Mouse (Mus musculus) adrenal gland, adult (tissue): ENCODE measurements around the gene Etv6.

Experiments used
- DNase-seq, 2 experiments: peaks; one replicate each; pipeline ENCODE4 v3.0.0; 2022 to 2023; ENCODE audit warnings: low spot score in 1 of 2; ENCODE audit not compliant: inconsistent age in 2 of 2

Etv6 gene

DNA sequence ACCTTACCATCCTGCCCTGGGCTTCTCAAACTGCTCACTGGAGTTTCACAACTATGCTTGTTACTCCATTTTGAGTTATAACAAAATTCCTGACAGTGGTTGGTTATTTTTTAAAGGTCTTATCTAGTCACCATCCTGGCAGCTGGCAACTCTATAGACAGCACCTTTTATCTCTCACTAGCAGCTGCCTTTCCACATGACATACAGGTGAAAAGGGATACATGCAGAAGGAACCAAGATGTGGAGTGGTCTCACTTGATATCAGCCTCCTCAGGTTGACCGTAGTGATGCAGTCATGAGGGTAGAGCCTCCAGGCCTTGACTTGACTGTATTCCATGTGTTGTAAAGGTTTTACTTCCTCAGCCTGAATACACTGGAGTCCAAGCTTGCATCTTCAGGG, 74.2 kb downstream of the Etv6 start:
- DNase-seq, result no peak

- peak in 1 of 2 experiments; percentile 47 for DNase-seq
These were observed 74.7 kb downstream of the Etv6 start for GRCm38 (mm10) chr6:134110206-134110605.

DNA sequence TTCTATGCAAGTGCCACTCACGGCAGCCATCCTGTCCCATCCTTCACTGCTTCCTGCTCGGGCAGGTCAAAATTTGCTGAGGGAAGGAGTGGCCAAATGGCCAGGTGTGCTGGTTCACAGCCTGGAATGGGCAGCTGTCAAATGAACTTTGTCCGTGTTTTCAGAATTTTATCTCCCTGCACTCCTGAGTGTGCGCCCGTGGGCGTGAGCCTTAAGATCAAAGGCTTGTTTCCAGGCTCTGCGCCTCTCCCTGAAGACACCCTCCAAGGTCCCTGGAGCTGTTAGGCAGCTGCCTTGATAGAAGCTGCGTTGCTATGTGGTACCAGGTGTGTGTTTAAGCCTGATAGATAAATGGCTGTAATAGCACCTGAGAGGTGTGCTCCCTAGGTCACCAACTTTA, 76.1 kb downstream of the Etv6 start:
- DNase-seq, result no peak

DNA sequence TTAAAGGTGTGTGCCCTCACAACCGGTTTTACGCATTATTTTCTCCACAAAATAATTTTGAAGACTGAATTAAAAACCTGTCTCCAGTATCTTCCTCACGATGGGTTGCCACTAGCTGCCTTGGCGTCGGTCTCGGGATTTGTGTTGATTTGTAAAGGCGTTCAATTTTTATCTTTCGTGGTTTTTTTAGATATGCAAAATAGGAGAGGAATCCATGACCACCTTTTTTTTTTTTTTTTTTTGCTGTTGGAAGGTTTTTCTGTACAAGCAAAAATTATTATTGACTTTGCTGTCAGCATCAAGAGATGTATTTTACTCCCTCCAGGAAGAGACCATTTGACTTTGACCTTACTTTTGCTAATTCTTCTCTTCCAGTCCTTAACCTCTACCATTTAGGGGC, 77.3 kb downstream of the Etv6 start:
- DNase-seq, result no peak

- no peak for DNase-seq
These were observed 77.7 kb downstream of the Etv6 start for GRCm38 (mm10) chr6:134113168-134113567.

- DNase-seq, result no peak
These were observed 79.9 kb downstream of the Etv6 start for GRCm38 (mm10) chr6:134115219-134115968.

- peak; percentile 64 to 87 for DNase-seq
These were observed 82.0 kb downstream of the Etv6 start for GRCm38 (mm10) chr6:134117380-134117938.

- no peak for DNase-seq
These were observed 83.0 kb downstream of the Etv6 start for GRCm38 (mm10) chr6:134118506-134118905.

GRCm38 (mm10) chr6:134119136-134119535, 83.6 kb downstream of the Etv6 start:
- DNase-seq, result no peak

- DNase-seq, result no peak
These were observed 84.7 kb downstream of the Etv6 start for GRCm38 (mm10) chr6:134120227-134120626.

DNA sequence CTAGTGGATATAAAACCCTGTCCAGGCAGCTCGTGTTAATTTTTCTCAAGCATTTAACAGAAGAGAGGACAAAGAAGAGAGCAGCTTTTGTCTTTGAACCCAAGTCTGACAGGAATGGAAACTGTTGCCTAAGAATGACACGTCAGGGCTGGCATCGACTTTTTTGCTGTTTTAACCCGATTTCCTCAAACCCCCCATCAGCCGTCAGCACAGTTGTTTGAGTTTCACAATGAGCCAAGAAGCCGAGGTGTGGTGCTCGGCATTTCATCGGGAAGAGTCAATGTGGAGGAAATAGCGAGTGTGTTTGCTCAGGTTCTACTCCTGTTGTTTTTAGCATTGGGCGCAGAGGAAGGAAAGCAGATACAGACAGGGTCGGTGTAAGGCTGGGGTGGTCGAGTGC, 85.2 kb downstream of the Etv6 start:
- peak in 1 of 2 experiments; percentile 61 for DNase-seq

DNA sequence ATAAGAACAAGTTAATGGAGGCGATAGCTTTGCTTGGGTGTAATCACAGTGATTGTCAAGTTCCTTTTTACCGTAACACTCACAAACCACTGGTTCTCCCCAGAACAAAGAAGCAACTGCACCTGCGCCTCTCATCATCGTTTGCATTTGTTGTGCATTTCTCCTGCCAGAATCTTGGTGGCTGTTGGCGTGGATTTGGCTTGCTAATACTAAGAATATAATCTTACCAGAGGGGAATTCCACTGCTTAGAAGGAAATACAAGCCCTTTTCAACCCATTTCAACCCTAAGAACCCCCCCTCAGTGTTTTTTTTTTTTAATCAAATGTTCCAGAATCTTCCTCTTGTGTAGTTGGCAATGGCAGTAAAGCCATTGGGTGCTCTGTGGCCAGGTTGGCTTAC, 87.4 kb downstream of the Etv6 start:
- no peak for DNase-seq

DNA sequence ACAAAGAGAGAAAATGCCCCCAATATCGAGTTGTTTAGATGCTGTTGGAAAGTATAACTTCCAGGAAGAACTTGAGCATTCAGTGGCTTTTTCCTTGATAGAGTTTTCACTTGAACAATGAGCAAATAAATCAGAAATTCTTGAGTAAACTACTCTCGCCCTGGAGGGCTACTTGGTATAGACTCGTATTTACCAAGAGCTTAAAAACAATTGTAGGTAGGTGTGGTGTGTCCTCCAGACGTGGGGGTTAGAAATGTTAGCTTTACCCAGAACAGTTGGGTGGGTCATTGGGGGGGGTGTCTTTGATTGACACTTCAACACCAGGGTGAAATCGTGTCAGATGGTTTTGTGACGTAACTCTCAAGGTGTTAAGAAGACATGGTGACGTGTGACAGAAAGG, 88.0 kb downstream of the Etv6 start:
- DNase-seq, result no peak

- DNase-seq, result no peak
These were observed 88.8 kb downstream of the Etv6 start for GRCm38 (mm10) chr6:134124256-134124655.

DNA sequence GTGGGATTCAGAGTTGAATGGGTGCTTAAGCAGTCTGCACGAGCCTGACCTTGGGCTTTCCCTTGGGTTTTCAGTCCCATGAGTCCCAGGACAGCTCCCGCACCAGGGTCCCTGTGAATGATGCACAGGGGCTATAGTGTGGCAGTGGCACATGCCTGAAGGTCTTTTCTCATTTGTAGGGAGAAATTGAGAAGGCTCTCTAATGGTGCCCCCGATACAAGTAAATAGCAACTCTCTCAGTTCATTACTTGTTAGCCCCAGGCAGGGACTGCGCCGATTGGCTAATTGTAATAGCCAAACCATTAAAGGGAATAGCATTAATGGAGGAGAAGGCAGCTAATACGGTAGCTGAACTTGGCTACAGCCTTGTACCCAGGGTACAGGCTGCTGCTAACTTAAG, 92.5 kb downstream of the Etv6 start:
- DNase-seq, result peak in 1 of 2 experiments; percentile 29

DNA sequence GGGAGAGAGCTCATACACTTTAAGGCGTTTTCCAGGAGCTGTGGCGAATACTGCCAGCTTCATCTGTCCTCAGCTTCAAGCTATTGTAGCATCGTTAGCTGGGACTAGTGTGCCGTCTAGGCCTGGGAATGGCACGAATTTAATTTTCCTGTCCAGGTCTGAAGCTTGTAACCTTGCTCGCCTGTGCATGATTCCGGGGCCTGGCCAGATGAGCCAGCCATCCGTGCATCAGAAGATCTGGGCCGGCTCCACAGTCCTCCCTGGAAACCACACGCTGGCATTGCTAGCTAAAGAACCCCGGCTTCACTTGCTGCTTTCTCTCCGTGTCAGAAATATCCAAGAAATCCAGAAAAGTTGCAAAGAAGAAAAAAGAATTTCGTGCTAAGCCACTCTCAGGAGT, 93.1 kb downstream of the Etv6 start:
- DNase-seq, result peak in 1 of 2 experiments; percentile 31

DNA sequence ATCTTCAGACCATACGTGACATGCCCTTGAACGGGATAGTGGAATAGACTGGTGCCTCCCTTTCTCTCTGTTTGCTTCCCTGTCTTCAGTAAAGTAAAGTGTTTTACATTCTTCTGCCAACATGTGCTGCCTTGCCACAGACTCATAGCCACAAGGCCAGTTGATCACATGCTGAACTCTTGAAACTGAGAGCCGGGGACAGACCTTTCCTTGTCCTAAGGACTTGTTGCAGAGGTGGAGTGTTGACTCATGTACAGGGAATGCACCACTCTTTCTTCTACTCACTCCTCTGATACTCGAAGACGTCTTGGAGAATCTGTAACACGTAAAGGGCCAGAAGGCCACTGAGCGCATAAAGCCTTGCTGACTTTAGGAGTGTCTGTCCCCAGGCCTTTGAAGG, 94.3 kb downstream of the Etv6 start:
- DNase-seq, result peak in 1 of 2 experiments; percentile 57

GRCm38 (mm10) chr6:134130816-134131215, 95.3 kb downstream of the Etv6 start:
- DNase-seq, result peak in 1 of 2 experiments; percentile 33

GRCm38 (mm10) chr6:134131601-134132000, 96.1 kb downstream of the Etv6 start:
- no peak for DNase-seq

- DNase-seq, result no peak
These were observed 98.3 kb downstream of the Etv6 start for GRCm38 (mm10) chr6:134133756-134134155.

DNA sequence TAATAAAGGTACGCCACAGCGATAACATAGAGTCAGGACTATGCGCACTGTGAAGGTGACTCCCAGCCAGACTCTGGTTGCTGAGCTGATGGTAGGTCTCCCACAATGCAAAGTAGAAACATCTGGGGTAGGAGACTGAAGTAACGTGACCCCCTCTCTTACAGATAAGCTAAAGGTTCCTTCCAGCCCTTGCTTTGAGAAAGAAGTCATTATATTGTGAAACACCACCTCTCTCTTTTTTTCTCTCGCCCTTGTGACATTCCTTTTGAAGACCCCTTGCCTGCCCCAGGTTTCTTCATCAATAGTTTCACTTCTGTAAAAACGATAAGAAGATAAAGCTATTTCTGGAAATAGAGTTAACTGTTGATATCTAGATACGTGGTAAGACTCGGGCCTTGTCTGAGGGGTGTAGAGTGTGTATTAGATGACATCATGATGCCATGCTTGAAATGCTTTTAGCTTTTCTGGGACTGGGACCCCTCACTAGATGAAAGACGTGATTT, 99.4 kb downstream of the Etv6 start:
- no peak for DNase-seq

- DNase-seq, result no peak
These were observed 100.8 kb downstream of the Etv6 start for GRCm38 (mm10) chr6:134136315-134136714.

DNA sequence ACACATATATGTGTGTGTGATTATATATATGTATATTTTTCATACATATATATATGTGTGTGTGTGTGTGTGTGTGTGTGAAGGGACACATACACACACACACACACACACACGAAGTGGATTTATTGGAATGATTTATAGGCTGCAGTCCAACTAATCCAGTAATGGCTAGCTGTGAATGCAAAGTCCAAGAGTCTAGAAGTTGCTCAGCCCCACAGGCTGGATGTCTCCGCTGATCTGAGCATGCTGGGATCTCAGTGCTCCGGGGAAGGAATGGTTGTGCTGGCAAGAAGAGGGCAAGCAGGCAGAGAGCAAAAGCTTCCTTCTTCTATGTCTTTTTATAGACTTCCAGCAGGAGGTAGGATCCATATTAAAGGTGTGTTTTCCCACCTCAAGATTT, 103.9 kb downstream of the Etv6 start:
- DNase-seq, result no peak
